Mouse (Mus musculus) midbrain, postnatal 0 days (tissue): ENCODE data around the gene Ddah1. TPM values are rescaled to one million over a fixed set of nuclear protein-coding genes. Genes with fewer than 3 reads are reported as not detected.

Experiments used
- ATAC-seq: fragments of 200-750 bp; cut with Nextera tagmentation; 2 replicates; pipeline ENCODE4 v1.8.0; 2017; ENCODE audit warnings: moderate number of reproducible peaks, mild to moderate bottlenecking, moderate TSS enrichment, moderate library complexity; ENCODE audit not compliant: low FRiP score
- DNase-seq: peaks from one replicate; pipeline ENCODE4 v3.0.0-alpha.2; 2015; ENCODE audit warnings: low spot score
- H3K27ac ChIP-seq: fragments of 300-500 bp; sonication (generic); 2 replicates; pipeline ENCODE4 v1.5.1; 2014; ENCODE audit warnings: low read depth, mild to moderate bottlenecking, low read length, mixed read lengths
- H3K27me3 ChIP-seq: fragments of 300-500 bp; sonication (generic); 2 replicates; pipeline ENCODE4 v1.6.1; 2014; ENCODE audit warnings: low read length, control low read depth, mixed read lengths; ENCODE audit not compliant: insufficient read depth
- H3K36me3 ChIP-seq: fragments of 300-500 bp; sonication (generic); 2 replicates; pipeline ENCODE4 v1.6.1; 2014; ENCODE audit warnings: low read length, control low read depth, mixed read lengths; ENCODE audit not compliant: insufficient read depth
- H3K4me1 ChIP-seq: fragments of 300-500 bp; sonication (generic); 2 replicates; pipeline ENCODE4 v1.6.1; 2014; ENCODE audit warnings: mild to moderate bottlenecking, control low read depth, antibody characterized with exemption, low read length, mixed read lengths; ENCODE audit not compliant: insufficient read depth
- H3K4me2 ChIP-seq: fragments of 300-500 bp; sonication (generic); 2 replicates; pipeline ENCODE4 v1.6.1; 2014; ENCODE audit warnings: low read depth, mild to moderate bottlenecking, low read length, mixed read lengths; ENCODE audit not compliant: poor library complexity, severe bottlenecking
- H3K4me3 ChIP-seq: fragments of 300-500 bp; sonication (generic); 2 replicates; pipeline ENCODE4 v1.5.1; 2014; ENCODE audit warnings: low read depth, mild to moderate bottlenecking, low read length, moderate library complexity
- H3K9ac ChIP-seq: fragments of 300-500 bp; sonication (generic); replicated peaks from 2 replicates; pipeline ENCODE4 v1.6.1; 2014; ENCODE audit warnings: mild to moderate bottlenecking, low read length, moderate library complexity, mixed read lengths; ENCODE audit not compliant: poor library complexity, severe bottlenecking
- H3K9me3 ChIP-seq: fragments of 300-500 bp; sonication (generic); 2 replicates; pipeline ENCODE4 v1.6.1; 2016; ENCODE audit warnings: low read length, control low read depth
- CTCF ChIP-seq: IDR thresholded peaks from 2 replicates; pipeline ENCODE4 v1.5.1; 2016; ENCODE audit warnings: antibody characterized with exemption, mild to moderate bottlenecking
- WGBS: fragments of 180-500 bp; shearing (Covaris S2); extraction: QIAGEN DNeasy Blood & Tissue Kit; methylation state at CpG from one replicate; pipeline ENCODE4 v1.1.7; 2014; 5-methylcytosine and 5-hydroxymethylcytosine counted together
- polyA plus RNA-seq: library from polyadenylated mRNA; unstranded; fragments of >200 nt; fragmentation: Nextera tagmentation; extraction: Ambion mirVana; gene quantifications from 2 replicates; pipeline ENCODE4 v1.2.1, GENCODE M21; 2015
- total RNA-seq: library from RNA; depleted of rRNA; stranded (reverse); fragments of >200 nt; gene quantifications from 2 replicates; pipeline ENCODE4 v1.2.3, GENCODE M21; 2014

Gene Ddah1
- total and polyA plus RNA-seq, 2 experiments from 2014 or later = 162 to 209 TPM

DNA sequence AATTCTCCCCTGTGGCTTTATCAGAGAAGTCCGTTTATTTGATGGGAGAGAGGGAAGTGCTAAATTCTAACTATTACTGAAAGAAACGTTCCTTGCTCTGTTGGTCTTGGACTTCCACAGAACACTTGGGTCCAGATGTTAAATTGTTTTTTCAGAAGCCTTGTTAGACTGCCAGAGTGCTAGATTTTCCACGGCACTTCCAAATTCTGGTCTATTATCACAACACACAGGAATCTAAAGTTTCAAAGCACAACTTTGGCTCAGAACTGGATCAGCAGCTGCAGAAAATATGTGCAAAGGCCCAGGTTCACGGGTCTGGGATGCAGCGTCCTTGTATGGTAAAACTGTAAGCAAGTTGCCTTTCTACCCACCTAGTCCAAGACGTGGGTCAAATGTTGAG is 43.6 kb downstream of the Ddah1 start:
- Histone ChIP-seq H3K27me3 (no peaks in the 10 kb centered on the region), H3K9ac (no peak overlapping the region), H3K4me1 (peaks cover 5% of the 10 kb centered on the region; the same call in 1 of the 2 replicates), H3K36me3 (no peaks in the 10 kb centered on the region), H3K4me2 (no peak overlapping the region), H3K27ac (no peak overlapping the region), H3K4me3 (no peak overlapping the region), H3K9me3 (no peaks in the 10 kb centered on the region)
- ATAC-seq = no peak
- 90% methylated on average over 6 of the region's 6 CpGs for WGBS
- no peak for TF ChIP-seq CTCF
- DNase-seq = no peak

DNA sequence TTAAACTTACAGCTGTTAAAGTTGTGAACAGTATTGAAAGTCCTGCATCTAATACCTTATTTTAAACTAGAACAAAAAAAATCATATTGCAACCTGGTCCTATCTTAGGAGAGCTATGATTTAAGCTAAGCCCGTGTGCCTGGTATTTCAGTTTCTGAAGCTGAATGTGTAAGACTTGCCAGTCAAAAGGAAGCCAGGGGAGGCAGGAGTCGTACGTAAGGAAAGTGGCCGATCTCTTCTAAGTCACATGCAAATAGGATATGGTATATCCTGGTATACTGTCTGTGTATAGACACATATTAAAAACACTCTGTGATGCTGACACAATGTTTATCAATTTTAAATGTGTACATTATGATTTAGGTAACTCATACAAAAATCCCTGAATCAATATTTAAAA is 47.4 kb downstream of the Ddah1 start:
- DNase-seq = no peak
- no peak for TF ChIP-seq CTCF
- H3K9ac ChIP-seq = no peak overlapping the region
- peaks cover 5% of the 10 kb centered on the region; the same call in 1 of the 2 replicates for H3K4me1 ChIP-seq
- no peaks in the 10 kb centered on the region for H3K9me3 ChIP-seq
- H3K36me3 ChIP-seq = no peaks in the 10 kb centered on the region
- no peak overlapping the region for H3K27ac ChIP-seq
- no peak overlapping the region for H3K4me2 ChIP-seq
- no peak for ATAC-seq
- H3K27me3 ChIP-seq = no peaks in the 10 kb centered on the region
- 23% methylated on average over 4 of the region's 4 CpGs for WGBS
- no peak overlapping the region for H3K4me3 ChIP-seq

DNA sequence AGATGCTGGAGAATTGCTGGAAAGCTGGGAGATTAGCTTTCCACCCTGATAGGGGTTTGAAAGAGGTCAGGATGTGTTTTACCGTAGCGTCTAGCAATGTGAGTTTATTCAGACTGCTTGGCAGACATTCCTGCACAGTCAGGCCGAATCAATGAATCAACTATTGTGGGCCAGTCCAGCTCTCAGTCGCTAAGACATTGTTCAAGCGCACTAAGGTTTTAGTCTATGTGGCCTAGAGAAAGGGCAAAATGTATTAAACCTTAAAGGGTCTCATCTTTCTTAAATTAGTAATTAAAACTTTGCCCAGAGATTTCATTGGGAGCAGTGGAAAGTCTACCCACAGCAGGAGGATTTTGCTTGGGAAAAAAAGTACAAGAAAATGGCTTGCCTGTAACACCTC is 48.0 kb downstream of the Ddah1 start:
- 6% methylated on average over 5 of the region's 5 CpGs for WGBS
- Histone ChIP-seq H3K27me3 (no peaks in the 10 kb centered on the region), H3K9ac (no peak overlapping the region), H3K4me3 (no peak overlapping the region), H3K9me3 (no peaks in the 10 kb centered on the region), H3K4me1 (peaks cover 5% of the 10 kb centered on the region; the same call in 1 of the 2 replicates), H3K4me2 (no peak overlapping the region), H3K27ac (no peak overlapping the region), H3K36me3 (no peaks in the 10 kb centered on the region)
- peak; percentile 53 for DNase-seq
- no peak for TF ChIP-seq CTCF
- ATAC-seq = no peak

DNA sequence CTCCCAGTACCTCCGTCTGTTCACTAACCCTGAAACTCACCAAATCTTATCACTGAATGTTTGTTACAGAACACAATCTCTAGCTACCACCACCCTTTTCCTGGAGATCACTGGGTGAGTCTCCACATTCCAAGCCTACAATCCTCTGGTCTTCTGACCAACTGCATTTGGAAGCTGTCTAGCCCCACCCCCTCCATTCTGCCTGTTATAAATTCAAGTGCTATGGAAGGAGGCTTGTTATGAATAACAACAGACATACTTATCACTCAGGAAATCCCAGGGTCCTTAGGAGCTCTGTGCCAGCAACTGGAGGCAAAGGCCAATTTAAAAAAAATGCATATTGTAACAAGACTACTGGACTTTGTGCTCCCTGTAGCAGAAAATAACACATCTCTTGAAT is 58.3 kb downstream of the Ddah1 start:
- 93% methylated on average over 1 of the region's 1 CpGs for WGBS
- DNase-seq (peak; percentile 31), ATAC-seq (no peak)
- Histone ChIP-seq H3K27ac (no peak overlapping the region), H3K9ac (0 out of 2 replicates have a peak overlapping the region, but pooled peaks have one; percentile 8), H3K36me3 (no peaks in the 10 kb centered on the region), H3K4me1 (no peaks in the 10 kb centered on the region), H3K4me3 (no peak overlapping the region), H3K9me3 (no peaks in the 10 kb centered on the region), H3K27me3 (no peaks in the 10 kb centered on the region), H3K4me2 (no peak overlapping the region)
- TF ChIP-seq CTCF = no peak

DNA sequence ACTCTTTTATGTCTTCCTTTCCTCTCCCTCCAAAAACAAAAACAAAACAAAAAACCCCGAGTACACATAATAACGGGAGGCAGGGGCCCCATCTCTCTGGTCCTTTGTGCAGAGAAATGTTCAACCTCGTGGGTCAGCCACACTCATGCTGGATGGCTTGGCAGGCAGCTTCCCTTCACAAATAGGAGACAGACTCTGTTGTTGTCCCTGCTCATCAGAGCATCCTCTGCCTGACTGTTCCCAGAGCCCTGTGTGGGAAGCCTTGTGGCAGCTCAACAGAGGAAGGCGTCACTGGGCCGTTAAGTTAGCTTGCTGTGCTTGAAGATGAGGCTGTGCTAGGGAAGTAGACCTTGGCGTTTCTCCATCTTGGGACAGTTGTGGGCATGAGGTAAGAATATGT is 58.8 kb downstream of the Ddah1 start:
- no peak for TF ChIP-seq CTCF
- H3K4me2 ChIP-seq = no peak overlapping the region
- peak; percentile 64; the same call in 1 of the 2 replicates for ATAC-seq
- H3K27ac ChIP-seq = no peak overlapping the region
- no peaks in the 10 kb centered on the region for H3K27me3 ChIP-seq
- H3K36me3 ChIP-seq = no peaks in the 10 kb centered on the region
- DNase-seq = peak; percentile 70
- 0 out of 2 replicates have a peak overlapping the region, but pooled peaks have one; percentile 8 for H3K9ac ChIP-seq
- WGBS = 39% methylated on average over 6 of the region's 6 CpGs
- H3K4me3 ChIP-seq = no peak overlapping the region
- no peaks in the 10 kb centered on the region for H3K9me3 ChIP-seq
- no peaks in the 10 kb centered on the region for H3K4me1 ChIP-seq

DNA sequence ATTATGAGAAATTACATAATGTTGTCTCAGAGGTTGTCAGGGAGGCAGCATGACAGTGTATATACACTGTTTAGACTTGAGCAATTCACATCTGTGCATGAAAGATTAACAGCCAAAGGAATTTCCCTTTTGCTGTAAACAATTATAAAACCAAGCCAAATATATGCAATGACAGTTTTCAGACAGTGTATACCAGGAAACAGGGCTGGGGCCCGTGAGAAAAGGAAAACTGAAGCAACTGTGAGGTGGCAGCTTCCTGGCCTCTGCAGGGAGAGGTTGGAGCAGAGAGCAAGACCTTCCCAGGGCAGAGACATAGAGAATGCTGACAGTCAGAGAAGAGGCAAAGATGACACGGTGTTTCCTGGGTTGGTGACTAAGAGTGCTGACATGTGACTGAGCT is 62.0 kb downstream of the Ddah1 start:
- WGBS = 86% methylated on average over 2 of the region's 2 CpGs

More for the DNA sequence above, 62.0 kb downstream of the Ddah1 start:
- H3K9me3 ChIP-seq = no peaks in the 10 kb centered on the region
- H3K27me3 ChIP-seq = no peaks in the 10 kb centered on the region
- no peak overlapping the region for H3K9ac ChIP-seq
- H3K4me2 ChIP-seq = no peak overlapping the region
- H3K36me3 ChIP-seq = no peaks in the 10 kb centered on the region
- no peak overlapping the region for H3K27ac ChIP-seq
- DNase-seq (no peak), ATAC-seq (no peak)
- no peak for TF ChIP-seq CTCF
- H3K4me3 ChIP-seq = no peak overlapping the region
- H3K4me1 ChIP-seq = no peaks in the 10 kb centered on the region
